Mouse (Mus musculus) forelimb bud, embryonic 11.5 days (tissue): ENCODE data around the gene Scnm1.

ENCODE experiments used
- DNase-seq: peaks from one replicate; pipeline ENCODE4 v3.0.0-alpha.2; 2012; ENCODE audit warnings: low read depth, low spot score

The Scnm1 gene

DNA sequence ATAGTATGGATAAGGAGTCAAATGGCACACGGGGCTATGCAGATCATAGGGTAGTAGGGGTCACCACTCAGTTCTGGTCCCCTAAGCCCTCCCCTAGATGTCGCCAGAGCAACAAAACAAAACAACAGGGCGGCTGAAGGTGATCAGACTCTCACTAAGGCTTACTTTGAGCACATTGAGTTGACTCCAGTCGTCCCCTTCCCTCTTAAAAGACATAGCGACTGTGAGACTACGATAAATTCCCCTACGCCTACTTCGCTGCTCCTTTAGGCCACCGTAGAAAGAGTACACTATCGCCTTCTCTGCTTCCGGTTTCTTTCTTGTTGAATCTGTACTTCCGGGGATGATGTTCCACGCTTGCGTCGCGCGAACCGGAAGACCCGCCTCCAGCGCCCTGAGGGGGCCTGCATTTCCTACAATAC lies at the start of gene Scnm1, which contains the start of gene Lysmd1:
TSS of gene Scnm1 (minus strand) at position 332 of the 422 bp plus-strand sequence.
TSS of gene Lysmd1 (plus strand) at position 409 of the 422 bp plus-strand sequence.
- peak; percentile 93 for DNase-seq

DNA sequence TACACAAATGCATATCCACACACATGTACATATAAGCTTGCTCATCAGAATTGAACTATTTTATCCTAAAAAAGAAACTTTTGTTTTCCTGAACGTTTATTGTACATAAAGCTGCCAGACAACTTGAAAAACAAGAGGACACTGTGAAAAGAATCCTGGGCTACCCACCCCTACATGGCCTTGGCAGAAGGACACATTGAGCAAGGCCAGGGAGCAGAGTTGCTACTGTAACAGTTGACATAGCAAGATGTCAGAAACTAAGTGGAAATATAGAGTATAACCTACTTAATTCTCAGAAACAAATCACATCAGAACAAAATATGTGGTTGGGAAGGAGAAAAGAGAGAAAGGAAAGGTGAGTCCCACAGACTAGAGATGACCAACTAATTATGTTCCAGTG lies 48.0 kb upstream of the Scnm1 start:
- no peak for DNase-seq

DNA sequence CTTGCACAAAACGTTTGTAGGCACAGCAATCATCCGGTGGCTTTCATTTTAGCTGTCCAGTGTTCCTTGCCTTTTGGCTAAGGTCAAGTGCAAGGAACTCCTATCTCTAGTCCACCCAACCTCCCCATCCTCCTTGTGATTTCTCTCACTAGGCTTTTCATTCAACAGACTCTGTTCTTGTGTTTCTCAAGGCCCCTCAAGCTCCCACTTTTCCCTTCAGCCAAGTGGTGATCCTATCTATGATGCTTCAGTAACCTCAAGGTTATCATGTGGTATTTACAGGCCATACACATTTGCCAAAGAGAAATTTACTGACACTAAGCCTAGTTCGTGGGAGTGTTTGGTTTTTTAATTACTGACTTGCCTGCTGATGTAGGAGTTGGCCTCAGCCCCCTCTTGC lies 46.1 kb upstream of the Scnm1 start:
- DNase-seq: no peak

DNA sequence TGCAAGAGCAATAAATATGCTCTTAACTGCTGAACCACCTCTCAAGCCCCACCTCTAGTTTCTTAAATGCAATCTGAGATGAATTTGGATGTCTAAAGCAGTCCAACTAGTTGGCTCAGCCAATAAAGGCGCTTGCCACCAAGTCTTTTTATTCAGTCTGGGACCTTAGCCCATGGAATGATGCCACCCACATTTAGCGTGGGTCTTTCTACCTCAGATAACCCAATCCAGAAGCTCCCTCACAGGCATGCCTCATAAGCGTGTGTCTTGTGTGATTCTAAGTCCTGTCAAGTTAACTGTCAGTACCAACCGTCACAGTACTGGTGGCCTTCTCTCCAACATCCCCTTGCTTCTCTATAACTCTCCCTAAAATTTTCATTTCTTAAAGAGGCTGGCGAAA lies 45.1 kb upstream of the Scnm1 start:
- DNase-seq: no peak

DNA sequence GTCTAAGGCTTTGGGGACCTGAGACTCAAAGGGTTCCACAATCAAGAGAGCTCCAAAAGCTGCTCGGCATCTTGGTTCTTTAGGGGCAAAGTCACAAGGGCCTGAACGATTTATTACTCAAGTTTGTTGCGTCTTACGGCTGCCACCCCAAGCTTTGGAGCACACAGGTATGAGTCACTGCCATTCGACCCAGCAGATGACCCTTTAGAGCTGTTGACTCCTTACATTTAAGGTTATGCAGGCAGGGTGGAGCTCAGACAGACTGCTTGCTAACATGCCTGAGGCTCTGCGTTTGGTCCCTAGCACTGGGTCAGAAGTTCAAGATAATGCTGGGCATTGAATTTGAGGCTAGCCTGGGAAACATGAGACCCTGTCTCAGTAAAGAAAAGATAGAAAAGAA lies 43.8 kb upstream of the Scnm1 start:
- no peak for DNase-seq

DNA sequence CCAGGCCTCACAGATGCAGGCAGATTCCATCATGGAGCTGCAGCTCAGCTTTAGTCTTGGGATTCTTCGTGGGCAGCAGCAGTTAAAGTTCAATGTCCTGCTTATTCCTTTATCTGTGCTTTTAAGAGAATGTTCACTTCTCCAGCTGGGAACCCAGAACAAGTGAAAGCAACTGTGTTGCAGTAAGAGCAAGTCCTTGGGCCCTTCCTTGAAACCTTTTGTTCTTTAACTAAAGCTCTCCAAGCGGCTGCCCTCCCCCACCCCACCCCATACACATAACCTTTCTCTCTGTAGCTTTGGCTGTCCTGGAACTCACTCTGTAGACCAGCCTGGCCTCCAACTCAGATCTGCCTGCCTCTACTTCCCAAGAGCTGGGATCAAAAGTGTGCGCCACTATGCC lies 42.7 kb upstream of the Scnm1 start:
- DNase-seq: no peak

DNA sequence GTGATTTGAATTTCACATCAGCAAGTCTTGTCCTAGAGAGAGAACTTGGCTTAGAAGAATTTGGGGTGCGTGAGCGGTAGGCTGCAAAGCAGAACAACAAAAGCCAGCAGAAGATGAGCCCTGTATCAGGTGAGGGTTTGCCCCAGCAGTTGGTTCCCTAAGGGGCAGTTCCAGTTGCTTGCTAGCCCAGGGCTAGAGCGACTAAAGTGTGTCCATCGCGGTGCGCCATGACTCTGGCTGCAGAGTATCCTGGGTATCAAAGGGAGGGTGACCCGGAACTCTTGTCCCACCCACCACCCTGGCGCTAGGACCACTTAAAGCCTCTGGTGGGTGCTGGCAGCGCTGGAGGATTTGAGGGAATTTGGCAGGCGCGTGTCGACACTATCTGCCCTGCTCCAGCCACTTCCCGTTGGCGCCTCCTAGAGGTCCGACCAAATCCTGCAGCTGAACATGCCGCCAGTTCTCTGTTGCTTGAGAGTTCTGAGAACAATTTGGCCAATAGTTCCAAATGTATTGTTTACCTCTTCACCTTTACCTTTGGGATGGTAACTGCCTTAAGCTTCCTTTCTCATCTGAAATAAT lies 40.3 kb upstream of the Scnm1 start:
- DNase-seq: peak; percentile 78

DNA sequence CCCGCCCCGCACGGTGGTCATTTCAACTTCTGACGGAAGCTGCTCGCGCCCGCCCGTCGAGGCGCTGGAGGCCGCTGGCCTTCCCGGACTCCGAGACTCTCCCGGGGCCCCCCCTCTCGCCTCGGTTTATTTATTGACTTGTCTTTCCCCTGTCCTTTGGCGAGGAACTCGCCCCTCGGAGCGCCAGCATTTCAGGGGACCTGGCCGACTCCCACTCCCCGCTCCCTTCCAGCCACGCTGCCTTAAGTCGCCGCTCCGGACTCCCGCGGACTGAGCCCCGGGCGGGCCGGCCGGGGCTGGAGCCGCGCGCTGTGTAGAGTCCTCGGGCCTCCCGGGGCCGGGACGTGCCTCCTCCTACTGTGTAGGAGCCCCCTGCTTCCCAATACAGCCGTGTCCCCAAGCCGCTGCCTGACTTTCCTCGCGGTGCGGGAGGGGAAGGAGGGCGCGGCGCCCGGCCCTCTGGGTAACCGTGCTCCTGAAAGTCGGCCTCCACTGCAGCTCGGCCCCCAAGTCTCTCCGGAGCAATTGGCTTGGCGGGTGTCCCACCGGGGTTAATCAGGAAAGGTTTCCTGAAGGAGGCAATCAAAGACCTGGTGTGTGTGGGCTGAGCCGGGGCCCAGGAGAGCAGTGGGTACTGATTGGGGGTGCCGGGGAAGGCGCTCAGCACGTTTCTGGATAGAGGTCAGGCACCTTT lies 39.6 kb upstream of the Scnm1 start:
- no peak for DNase-seq

DNA sequence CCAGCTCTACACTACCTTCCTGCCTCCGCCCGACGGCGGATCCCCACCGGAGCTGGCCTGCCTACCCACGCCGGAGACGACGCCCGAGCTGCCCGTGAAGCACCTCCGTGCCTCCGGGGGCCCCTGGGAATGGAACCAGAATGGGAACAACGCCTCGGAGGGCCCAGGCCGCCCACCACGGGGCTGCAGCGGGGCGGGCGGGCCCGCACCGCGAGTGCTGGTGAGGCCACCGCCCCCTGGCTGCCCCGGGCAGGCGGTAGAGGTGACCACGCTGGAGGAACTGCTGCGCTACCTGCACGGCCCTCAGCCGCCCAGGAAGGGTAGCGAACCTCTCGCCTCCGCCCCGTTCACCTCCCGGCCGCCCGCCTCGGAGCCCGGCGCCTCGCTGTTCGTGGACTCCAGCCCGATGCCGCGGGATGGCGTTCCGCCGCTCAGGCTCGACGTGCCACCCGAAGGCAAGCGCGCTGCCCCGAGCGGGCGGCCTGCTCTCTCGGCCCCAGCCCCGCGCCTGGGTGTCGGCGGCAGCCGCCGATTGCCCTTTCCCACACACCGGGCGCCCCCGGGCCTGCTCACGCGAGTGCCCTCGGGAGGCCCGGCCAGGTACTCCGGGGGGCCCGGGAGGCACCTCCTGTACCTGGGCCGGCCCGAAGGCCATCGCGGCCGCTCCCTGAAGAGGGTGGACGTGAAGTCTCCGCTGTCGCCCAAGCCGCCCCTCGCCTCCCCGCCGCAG lies 38.9 kb upstream of the Scnm1 start:
- no peak for DNase-seq

DNA sequence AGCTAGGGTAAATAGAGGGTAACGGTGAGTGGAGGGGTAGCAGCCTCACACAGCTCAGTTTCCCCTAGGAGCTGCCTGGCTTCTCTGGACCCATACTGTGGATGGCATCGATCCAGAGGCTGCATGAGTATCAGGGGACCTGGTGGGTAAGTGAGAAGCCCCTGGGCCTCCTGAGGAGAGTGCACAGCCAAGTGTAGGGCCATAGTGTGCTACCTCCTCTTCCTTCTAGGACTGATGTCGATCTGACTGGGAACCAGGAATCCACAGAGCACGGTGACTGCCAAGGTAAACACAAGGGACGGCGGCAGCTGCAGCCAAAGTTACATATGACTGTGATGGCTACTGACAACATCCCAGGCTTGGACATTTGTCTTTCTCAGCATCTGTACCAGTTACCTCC lies 37.3 kb upstream of the Scnm1 start:
- DNase-seq: no peak

DNA sequence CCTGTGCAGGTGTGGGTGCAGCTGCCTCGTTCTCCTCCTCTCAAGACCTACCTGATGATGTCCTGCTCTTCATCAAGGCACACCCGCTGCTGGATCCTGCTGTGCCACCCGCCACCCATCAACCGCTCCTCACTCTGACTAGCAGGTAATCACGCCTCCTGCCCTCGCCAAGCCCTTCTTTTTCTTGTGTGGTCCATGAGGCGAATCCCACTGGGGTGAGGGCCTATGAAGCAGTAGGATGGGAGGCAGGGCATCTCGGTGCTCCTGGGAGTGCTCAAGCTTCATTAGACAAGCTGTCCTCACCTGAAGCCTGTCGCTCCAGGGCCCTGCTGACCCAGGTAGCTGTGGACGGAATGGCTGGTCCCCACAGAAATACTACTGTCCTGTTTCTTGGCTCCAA lies 36.2 kb upstream of the Scnm1 start:
- no peak for DNase-seq

DNA sequence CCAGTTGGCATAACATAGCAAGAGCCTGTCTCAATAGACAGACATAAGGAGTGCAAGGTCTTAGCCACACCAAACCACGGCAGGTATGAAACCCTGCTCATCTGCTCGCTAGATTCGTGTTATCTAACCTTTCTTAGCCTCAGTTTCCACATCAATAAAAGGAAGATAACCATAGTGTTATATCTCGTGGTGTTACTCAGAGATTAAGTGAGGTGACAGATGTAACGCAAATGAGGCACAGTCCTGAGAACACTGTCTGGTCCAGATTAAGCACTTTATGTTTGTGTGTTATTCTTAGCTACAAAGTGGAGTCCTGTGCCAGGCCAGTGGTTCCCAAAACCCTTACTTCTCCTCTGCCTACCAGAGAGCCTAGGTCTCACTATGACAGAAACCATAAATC lies 31.0 kb upstream of the Scnm1 start:
- no peak for DNase-seq

DNA sequence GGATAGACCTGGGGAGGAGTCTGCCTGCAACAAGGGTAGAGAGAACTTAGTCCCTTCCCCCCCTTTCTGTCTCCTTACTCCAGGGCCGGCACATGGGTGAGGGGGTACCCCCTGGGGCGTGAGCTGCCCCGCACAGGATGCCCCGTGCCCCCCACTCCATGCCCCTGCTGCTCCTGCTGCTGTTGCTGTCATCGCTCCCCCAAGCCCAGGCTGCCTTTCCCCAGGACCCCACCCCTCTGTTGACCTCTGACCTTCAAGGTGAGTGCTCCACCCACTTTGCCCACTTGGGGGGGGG lies 30.4 kb upstream of the Scnm1 start:
- DNase-seq: no peak

DNA sequence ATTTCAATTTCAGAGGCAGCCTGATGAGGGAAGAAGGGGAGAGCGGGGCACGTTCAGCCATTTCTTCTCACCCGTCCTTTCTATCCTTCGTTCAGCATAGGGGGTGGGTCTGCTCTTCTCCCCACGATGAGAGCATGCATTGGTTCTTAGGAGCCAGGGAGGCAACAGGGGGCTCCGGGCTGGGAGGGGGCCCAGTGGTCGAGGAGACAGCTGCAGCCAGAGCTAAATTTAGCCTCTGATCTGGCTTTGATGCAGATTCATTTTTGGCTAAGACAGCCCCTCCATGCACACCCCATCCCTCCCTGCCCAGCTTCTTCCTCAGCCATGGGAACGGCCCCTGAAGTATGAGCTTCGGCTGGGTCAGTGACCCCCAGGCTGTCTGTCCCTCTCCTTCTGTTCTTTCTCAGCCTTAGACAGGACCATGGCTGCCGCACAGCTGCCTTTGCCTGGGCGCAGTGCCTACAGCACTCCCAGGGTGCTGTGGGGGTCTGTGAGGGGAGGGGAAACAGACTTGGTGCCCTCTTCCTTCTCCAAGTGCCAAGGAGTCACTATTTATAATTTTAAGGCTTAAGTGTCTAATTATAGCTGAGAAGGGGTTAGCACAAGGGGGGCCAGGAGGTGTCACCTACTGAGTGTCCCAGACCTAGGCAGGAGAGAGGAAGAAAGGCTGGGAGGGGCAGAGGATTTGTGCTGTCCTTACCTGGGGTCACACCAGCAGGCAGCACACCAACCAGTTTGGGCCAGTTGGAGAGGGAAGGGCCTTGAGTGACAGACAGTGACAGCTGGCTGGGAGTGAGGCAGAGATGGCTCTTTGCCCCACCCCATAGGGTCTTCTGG lies 29.8 kb upstream of the Scnm1 start:
- no peak for DNase-seq

DNA sequence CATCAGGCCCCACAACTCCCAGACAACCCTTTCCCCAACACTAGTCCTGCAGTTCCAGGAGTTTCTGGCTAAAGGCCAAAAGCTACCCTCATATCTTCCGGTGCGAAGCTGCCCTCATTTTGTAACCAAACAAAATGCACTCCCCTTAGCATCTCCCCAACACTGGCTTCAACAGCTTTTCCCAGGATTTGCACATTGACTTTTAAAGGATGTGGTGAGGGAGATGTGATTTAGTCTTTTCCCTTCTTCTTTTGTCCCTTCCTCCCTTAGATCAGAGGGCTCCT lies 28.5 kb upstream of the Scnm1 start:
- no peak for DNase-seq

DNA sequence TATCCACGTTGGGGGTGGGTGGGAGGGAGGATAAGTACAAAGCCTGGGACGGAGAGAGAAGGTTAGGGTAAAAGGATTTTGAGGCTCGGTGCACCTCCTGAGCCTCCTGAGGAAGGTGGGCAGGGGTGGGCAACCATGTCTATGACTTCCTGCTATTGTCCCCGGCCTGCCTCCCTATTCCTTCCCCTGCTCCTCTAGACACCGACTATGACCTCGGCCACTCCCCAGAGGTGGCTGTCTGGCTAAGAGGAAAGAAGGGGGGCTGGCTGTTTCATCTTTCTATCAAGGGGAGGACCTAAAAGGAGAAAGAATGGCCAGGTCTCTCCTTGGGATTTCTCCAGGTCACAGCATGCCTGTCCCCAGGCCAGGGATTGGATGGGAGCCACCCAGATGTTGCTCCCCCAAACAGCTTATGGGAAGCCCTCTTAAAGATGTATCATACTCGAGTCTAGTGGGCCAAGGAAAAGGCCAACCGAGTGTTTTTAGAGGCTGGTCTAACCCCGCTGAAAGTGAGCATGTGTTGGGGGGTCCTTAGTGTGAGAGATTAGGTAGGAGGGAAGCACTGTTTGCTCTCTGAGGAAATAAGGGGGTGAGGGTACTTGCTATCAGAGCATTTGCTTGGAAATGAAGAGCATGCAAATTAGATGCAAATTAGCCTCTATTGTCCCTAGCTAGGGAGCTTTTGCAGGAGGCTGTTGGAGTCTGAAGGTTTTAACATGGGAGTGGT lies 28.0 kb upstream of the Scnm1 start:
- no peak for DNase-seq

DNA sequence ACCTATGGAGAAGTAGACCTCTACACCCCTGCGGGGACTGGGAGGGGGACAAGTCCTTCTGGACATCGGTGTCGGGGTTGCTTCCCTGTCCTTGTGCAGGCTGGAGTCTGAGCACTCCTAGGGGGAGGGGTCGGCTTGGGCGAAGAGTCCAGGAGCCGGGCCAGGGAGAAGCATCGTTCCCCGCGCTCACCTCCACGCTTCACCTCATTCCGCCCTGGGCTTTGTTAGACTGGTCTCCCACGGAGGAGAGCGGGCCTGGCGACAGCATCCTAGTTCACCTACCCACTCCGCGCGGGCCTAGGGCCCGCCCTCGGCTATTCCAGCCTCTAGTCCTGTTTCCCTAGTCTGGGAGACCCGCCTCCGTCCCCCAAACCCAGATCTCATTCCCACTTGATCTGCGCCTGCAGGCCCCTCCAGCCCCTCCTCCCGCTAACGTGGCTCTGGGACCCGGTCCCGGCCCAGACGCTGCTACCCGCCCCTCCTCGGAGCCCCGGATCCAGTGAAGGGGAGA lies 27.3 kb upstream of the Scnm1 start:
- DNase-seq: peak; percentile 14

DNA sequence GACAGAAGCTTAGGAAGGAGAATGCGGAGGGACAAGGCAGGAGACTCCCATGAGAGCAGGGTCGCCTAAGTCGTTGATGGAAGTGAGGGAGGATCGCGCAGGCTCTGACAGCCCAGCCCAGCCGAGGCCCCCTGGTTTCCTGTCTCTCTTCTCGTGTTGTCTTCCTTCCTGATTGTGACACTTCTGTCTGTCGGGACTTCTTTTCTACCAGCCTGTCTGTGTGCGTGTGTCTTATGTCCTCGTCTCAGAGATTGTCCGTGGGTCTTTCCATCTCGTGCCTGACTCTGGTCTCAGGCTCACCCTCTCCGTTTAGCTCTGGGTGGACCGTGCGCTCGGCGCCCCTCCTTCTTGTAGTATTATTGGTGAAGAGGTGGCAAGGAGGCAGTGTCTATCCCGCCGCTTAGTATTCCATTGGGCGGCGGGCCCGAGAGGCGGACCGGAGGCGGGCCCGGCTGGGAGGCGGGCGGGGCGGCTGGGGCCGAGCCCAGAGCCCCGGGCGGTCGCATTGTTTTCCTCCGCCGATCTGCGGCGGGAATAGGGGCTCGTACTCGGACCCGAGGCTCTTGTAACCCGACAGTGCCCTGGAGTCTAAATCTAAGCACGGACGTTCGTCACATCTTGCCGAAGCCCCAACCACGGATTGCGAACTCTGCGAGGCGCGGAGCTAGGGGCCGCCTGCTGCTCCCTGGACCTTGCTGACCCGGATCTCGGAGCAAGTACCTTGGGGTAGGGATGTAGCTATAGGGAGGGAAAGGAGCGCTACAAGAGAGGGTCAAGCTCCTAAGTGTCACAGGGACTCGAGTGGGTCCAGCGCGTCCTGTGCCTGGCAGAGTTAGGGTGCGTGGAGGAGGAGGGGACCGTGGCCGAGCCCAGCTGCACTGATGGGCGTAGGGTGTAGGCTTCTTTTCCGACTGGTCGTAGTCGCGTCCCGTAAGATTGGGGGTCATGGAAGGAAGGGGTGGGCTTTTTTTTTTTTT lies 26.5 kb upstream of the Scnm1 start, which contains the start of gene Sema6c:
TSS of gene Sema6c (plus strand) at position 471 of the 977 bp plus-strand sequence.
- peak; percentile 87 for DNase-seq

DNA sequence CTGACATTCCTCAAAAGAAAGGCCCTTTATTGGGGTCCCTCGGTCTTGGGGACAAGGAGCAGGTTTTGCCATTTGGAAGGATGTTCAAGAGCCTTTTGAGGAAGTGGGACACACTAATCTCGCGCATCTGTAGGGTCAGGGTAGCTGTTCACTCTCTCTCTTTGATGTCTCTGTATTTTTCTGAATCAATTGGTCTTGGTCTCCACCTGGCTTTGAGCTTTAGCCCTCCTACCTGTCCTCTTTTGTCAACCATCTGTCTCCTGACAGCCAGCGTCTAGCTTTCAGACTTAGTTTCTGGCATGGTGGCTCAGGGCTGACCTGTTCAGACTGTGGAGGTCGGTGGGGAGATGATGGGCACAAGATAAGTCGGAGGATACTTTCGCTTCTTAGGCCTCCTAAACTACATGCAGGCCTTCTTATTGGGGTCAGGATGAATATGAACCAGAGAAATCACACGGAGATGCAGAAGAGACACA lies 25.7 kb upstream of the Scnm1 start:
- no peak for DNase-seq

DNA sequence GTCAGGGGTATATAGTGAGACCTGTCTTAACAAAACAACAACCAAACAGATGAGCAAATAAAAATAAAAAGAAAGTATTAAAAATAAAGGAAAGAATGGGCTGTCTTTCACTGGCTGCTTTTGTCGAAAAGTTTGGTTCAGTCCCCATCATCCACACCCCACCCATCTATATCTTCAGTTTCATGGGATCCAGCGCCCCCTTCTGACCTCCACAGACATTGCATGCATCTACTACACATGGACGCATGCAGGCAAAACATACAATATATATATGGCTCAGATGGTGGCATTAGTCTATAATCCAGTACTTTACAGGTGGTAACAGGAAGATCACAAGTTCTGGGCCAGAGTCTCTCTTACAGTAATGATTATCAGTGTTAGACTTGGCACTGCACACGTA lies 20.1 kb upstream of the Scnm1 start:
- DNase-seq: no peak
